In genomic region chr19:34921652-34922602, GRCm38 (mm10) we compare ENCODE assay signal across 8 mouse cellular contexts. TPM values are rescaled to one million over a fixed set of nuclear protein-coding genes. Genes with fewer than 3 reads are reported as not detected.
DNase-seq lines count a peak whose midpoint lies in the region; ATAC-seq lines count a peak whose summit lies in the region.

Gene Kif20b (plus strand): TSS chr19:34922361.

- DNase-seq in MN1 (ENCODE audit: low spot score), result peak; percentile 91
- peak; percentile 82 for DNase-seq in cerebellum, adult 9-10 months
- DNase-seq in frontal cortex, adult 2 months (ENCODE audit: extremely low spot score in 1 of 2, low spot score in 1 of 2), result peak; percentile 54 to 91
- peak; percentile 96 for DNase-seq in hindbrain, embryonic 11.5 days (ENCODE audit: low spot score)
- DNase-seq in layer of hippocampus, postnatal 10 days (ENCODE audit: low spot score in 2 of 2), result peak; percentile 88 to 93
- peak; percentile 95 for DNase-seq in lung, postnatal 10 days
- peak; percentile 91 for DNase-seq in ovary, postnatal 36 days (ENCODE audit: low spot score)
- DNase-seq in thymus, postnatal 25 days, result peak; percentile 95

- H3K27ac ChIP-seq in hindbrain, embryonic 11.5 days (ENCODE audit: low read depth, low read length), result 0 out of 2 replicates have a peak within 1 kb of the TSS, but pooled peaks have one; percentile 13

- H3K27me3 ChIP-seq in hindbrain, embryonic 11.5 days (ENCODE audit: control insufficient read depth, insufficient read depth, low read length), result no peaks in the 10 kb centered on the region

- H3K4me3 ChIP-seq in hindbrain, embryonic 11.5 days (ENCODE audit: low read depth, low read length), result peak within 1 kb of the TSS; percentile 73

- no peaks in the 10 kb centered on the region for H3K4me1 ChIP-seq in hindbrain, embryonic 11.5 days (replicated peaks; ENCODE audit: control insufficient read depth, insufficient read depth, low read length)

- H3K9me3 ChIP-seq in hindbrain, embryonic 11.5 days (ENCODE audit: control insufficient read depth, low read length), result no peaks in the 10 kb centered on the region

- H3K36me3 ChIP-seq in hindbrain, embryonic 11.5 days (ENCODE audit: control insufficient read depth, insufficient read depth, low read length), result no peaks in the 10 kb centered on the region

- peak within 1 kb of the TSS; percentile 61 for H3K9ac ChIP-seq in hindbrain, embryonic 11.5 days (ENCODE audit: low read depth, low read length)

- ATAC-seq in hindbrain, embryonic 11.5 days (ENCODE audit: low FRiP score), result peak; percentile 97

- under 1% methylated on average over 57 of the region's 57 CpGs for WGBS in hindbrain, embryonic 11.5 days

- peak within 1 kb of the TSS; percentile 49 for H3K4me2 ChIP-seq in hindbrain, embryonic 11.5 days (replicated peaks; ENCODE audit: low read depth, low read length)

RNA-seq across cellular contexts. Expression of gene Kif20b, which starts in this region (rescaled TPM):
- 1.5 and 1.7 TPM in 2 replicates for polyA plus RNA-seq in frontal cortex, adult 2 months (2012; rRNA removed)
- 63.0 and 70.6 TPM in 2 replicates for polyA plus RNA-seq in hindbrain, embryonic 11.5 days (2014; fragmentation: Nextera tagmentation; extraction: Ambion mirVana)
- 1 to 10 TPM; 2.6 to 2.8 TPM for total RNA-seq in layer of hippocampus, postnatal 10 days (2021)

Comparison
In these comparisons a context has a peak if more than half of its experiments do, and no peak if none do; other contexts are left out.
1. Peak in every context shown above with its lines: DNase-seq, ATAC-seq, H3K4me3 ChIP-seq and H3K27ac ChIP-seq.
2. RNA of gene Kif20b (polyA plus RNA-seq): 63.0 to 70.6 TPM in hindbrain, embryonic 11.5 days; 1.5 to 1.7 TPM in frontal cortex, adult 2 months; every median in the first group is over 10 times any median in the second.